Mouse (Mus musculus) CD4-positive, CD25-positive, alpha-beta regulatory T cell, adult 2 months (primary cell): Measurements from ENCODE around the gene Clpp.

ENCODE experiments used
- DNase-seq: peaks from one replicate; pipeline ENCODE4 v3.0.0-alpha.2; 2012; ENCODE audit warnings: low read depth, low spot score

Gene Clpp

DNA sequence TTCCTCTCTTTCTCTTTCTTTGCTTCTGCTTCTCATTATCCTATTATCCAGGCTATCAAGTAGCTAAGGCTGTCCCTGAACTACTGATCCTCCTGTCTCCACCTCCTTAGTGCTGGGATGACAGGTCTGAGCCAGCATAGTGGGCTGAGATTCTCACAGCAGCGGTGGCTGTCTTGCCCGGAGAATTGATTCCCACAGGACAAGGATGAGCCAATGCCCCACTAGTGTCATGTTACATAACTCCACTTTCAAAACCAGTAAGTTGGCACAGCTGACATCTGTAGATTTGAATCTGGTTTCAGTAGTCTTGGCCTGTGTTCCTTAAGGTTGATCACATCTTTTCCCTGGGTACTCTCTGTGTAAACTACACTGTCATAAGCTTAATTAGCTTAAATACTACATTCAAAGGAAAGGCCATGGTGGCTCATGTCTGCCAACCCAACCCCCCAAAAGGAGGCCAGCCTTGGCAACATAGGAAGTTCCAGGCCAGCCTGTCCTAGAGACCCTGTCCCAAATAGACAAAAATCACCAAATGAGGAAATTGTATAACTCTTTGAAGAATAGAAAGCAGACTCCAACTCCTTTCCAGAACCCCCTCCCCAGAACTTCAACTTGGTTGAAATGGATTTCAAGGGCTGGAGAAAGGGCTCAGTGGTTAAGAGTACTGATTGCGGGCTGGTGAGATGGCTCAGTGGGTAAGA, 3.9 kb upstream of the Clpp start:
- DNase-seq, result no peak

- no peak for DNase-seq
These were observed 1.7 kb upstream of the Clpp start for GRCm38 (mm10) chr17:56988441-56988840.

GRCm38 (mm10) chr17:56988921-56989430, 1.1 kb upstream of the Clpp start:
- no peak for DNase-seq

- peak; percentile 43 for DNase-seq
These were observed 514 bp upstream of the Clpp start for GRCm38 (mm10) chr17:56989467-56990114.

GRCm38 (mm10) chr17:56990966-56991365, 861 bp downstream of the Clpp start:
- DNase-seq, result no peak

DNA sequence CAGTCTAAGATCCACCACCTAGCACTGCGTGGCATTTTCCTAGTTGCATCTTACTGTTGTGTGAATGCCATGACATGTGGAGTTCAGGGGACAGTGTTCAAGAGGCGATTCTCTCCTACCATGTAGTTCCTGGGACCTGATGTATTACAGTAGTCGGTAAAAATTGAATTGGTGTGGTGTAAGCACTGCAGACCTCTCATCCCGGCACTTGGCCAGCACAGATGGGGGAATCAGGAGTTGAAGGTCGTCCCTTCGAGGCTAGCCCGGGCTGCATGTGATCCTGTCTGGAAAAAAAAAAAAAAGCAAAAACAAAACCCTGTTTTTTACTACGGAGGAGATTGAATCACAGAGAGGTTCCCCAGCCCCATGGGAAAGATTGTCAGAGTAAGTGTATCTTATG, 4.9 kb downstream of the Clpp start:
- no peak for DNase-seq

- no peak for DNase-seq
These were observed 6.4 kb downstream of the Clpp start for GRCm38 (mm10) chr17:56996506-56996905.

DNA sequence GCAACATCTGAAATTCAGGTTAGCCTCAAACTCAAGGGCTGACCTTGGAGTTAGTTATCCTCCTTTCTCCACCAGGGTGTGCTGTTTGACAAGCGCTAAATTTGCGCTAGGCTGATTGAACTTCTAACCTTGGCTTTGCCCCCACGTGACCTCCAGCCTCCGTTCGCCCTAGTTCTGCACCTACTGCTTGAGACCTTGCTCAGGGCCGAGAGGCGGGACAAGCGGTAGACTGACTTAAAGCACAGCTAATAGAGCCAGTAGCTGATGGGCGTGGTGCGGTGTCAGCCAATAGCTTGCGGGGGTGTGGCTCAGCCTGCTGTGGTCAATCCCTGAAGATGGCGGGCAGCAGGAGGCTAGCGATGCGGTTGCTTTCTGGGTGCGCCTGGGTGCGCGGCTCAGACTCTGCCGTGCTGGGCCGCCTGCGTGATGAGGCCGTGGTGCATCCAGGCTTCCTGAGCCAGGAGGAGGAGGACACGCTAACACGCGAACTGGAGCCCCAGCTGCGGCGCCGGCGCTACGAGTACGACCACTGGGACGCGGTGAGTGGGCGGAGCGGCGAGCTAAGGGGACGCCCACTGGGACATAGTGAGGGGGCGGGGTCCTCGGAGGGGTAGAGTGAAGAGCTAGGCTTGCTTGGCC, 7.0 kb downstream of the Clpp start, which contains the start of gene Alkbh7:
Gene Alkbh7 (plus strand): TSS at position 311 of the 639 bp plus-strand sequence.
- DNase-seq, result peak; percentile 99

DNA sequence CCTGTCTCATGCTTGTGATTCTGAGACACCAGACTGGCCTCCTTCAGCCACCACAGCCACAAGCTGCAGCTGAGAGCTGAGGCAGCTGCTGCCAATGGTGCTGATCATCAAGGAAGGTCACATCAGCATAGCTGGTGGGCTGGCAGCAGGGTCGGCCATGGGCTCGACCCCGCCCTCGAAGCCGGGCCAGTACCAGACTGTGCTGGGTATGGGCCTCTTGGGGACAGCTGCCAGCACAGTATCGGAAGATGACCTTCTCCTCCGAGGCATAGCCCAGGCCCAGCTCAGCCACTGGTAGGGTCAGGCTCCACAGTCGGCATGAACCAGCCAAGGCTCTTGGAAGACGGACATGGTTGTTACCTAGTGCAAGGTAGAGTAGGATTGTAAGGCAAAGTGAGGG, 9.3 kb downstream of the Clpp start:
- DNase-seq, result no peak

DNA sequence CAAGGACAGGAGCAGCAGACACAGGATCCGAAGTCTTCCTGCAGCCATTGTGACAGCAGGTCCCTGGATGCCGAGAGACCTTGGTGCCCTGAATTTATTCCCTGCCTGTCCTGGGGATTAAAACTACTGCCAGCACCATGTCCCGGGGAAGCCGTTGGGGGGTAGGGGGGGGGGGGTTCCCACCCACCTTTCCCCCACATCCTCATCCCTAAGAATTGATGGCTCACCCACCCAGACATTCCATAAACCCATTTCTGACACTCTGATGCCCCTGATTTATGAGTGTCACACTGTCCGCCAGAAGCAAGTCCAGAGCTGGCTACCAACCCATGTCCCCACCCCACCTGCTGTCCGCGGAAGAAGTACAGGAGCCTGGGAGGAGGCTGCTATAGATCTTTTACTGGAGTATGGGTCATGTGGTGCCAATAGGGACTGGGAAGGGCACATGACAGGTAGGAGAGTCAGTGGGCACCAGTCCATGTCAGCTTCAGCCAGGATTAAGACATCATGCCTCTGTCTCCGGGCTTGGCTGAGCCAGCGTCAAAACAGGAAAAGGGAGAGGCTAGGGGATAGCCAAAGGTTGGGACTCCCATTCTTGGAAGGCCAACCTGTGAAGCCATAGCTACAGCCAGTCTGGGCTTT, 10.0 kb downstream of the Clpp start, which contains the start of gene Pspn:
Gene Pspn (minus strand): TSS at position 51 of the 642 bp plus-strand sequence.
- no peak for DNase-seq

GRCm38 (mm10) chr17:57001228-57001627, 11.1 kb downstream of the Clpp start:
- DNase-seq, result no peak

DNA sequence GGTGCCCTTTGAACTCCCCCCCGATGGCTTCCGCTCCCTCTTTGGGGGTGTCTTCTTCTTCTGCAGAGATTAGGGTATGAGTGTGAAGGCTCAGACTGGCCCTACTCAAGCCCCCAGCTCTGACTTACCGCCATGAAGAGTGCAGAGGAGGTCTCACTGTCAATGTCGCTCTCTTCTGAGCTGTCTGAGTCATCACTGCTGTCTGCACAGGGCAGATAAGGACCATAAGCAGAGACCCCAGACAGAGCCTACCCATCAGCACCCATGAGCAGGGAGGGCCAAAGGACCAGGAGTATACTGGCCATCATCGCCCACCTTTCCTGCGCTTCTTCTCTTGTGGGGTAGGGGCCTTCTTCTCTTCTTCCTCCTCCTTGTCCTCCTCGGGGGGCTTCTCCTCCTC, 13.9 kb downstream of the Clpp start:
- DNase-seq, result no peak

DNA sequence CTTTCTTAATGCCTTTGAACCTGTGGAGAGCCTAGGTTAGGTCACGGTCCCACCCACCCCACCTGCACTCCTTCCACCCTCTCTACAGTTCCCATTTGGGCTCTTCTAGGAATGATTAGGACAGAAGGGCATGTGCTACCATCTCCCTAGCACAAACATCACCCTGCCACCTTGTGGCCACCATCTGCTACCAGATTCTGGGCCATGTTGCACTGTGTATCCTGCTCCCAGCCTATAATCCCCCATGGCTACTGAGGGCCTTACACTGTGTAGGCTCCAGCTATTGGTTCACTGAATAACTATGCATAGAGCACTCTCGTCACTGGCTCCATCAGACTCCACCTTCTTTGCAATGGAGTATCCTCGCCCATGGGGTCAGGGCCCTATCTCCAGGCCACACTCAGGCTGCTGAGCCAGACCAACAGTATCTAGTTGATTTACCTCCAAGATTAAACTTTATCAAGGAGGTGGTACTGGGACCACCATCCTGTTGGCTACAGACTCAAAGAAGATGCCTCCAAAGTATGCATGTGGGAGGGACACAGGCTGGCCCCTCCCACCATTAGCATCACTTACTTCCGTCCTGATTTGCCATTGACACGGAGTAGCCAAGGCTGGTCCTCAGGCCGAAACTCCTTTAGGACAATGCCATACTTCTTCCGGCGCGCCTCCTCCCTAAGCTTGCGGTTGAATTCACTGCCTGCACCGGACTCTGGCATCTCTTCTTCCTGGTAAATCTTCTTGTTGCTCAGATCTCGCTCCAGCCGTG, 17.2 kb downstream of the Clpp start:
- peak; percentile 33 for DNase-seq

DNA sequence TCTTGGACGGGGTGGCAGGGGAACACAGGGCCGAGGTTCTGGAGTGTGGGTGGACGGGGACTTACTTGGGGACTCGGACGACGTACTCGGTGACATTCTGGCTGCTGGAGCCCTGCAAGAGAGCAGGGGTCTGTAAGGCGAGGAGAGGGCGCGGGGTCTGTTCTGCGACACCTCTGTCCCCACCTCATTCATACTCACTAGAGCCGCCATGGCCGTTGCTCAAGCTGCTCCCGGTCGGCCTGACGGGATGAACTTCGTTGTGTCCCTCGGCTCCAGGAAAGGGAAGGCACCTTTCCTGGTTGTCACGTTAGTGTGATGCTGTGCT, 20.8 kb downstream of the Clpp start:
- DNase-seq, result no peak

DNA sequence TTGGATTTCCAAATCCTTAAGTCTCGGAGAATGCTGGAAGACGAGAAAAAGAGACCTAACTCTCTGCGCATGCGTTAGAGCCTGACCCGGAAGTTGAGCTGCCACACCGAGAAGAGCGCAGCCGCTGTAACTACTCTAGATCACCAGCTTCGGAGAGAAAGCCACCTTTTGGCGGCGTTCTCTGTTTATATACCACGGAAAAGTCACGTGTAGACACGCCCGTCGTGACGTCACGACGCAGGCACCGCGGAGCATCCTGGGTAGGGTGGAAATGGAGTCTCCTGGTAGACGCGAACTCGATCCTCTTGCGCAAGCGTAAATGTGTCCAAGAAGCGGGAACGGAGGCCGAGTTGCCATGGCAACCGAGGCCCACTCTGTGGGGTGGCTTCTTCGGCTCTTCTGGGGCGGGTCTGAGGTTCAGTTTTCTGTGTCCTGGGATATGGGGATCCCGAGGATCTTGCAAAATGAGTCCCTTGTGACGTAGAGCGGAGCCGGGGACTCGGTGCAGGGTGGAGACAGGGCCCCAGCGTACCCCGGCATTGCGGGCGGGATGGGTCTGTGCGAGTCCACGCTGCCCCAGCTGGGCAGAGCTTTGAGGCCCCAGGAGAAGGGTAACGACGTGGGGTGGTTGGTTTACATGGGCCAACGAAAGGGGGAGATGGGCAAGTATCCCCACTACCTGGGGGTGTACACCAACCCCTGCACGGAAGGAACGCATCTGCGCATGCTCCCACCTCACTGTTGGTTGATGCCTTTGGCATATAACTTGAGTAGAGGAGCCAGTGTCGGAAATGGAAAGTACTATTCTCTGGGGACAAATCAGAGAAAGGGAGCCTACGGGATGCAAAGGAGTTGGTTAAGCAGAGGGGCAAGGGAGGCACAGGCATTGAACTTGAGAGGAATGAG, 21.4 kb downstream of the Clpp start, which contains the start of the genes Gtf2f1 and Gm17949:
Gene Gtf2f1 (minus strand): TSS at position 53 of the 906 bp plus-strand sequence.
Gene Gm17949 (plus strand): TSS at position 234 of the 906 bp plus-strand sequence.
- DNase-seq, result peak; percentile 99

DNA sequence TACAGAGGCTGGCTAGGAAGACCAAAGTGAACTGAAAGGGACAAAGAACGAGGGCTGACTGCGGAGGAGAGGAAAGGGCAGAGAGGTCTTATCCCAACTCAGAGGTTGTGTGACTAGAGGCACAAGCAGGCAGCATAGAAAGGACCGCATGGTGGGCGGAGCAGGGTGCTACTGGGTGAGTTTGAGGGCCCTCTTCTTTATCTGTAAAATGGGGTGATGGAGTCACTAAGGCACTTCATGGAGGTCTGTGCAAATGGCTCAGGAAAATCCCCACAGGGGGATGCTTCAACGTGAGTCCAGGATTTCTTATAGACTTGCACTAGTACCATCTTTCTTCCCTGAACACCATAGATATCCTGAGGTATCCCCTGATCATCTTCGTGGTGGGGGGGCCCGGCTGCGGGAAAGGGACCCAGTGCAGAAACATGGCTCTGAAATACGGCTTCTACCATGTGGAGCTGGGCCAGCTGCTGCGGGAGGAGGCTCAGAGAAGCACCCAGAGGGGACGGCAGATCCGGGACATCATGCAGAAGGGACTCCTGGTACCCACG, 22.2 kb downstream of the Clpp start:
- DNase-seq, result no peak

GRCm38 (mm10) chr17:57019693-57020092, 29.6 kb downstream of the Clpp start:
- DNase-seq, result no peak

- no peak for DNase-seq
These were observed 30.9 kb downstream of the Clpp start for GRCm38 (mm10) chr17:57020960-57021359.

- no peak for DNase-seq
These were observed 37.4 kb downstream of the Clpp start for GRCm38 (mm10) chr17:57027471-57027870.

DNA sequence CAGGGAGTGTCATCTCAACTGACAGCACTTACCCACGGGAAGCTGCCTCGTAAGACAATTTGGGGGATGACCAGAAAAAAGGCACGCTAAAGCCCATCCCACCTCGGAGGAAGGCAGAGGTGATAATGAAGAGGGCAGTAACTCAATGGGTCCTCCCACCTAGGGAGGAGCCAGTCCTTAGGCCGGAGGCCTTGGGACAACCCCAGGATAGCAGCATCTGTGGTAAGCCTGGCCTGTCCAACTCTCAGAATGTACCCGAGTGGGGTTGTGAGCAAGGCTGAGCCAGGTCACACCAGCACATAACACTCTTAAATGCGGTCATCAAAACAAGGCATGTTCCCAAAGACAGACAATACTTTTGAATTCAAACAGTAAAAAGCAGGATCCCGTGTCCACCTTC, 39.6 kb downstream of the Clpp start:
- DNase-seq, result no peak
